Mouse (Mus musculus) liver, adult 2 months (tissue): ENCODE measurements at regions not wholly inside any gene's neighbourhood (a gene's known extent, or its start where the extent isn't known, plus 50 kb on each side); places are given as distances from the start of the nearest gene placed in this dataset.

Source experiments
- DNase-seq: peaks from one replicate; pipeline ENCODE4 v3.0.0-alpha.2; 2011; ENCODE audit warnings: low read depth, low spot score; ENCODE audit errors: extremely low read depth
- H3K27ac ChIP-seq: fragments of 200-500 bp; replicated peaks from 2 replicates; pipeline ENCODE4 v1.5.1; 2012; ENCODE audit warnings: low read depth, mild to moderate bottlenecking, control low read depth, inconsistent platforms, low read length; ENCODE audit not compliant: insufficient read depth
- H3K27me3 ChIP-seq: fragments of 200-500 bp; 2 replicates; pipeline ENCODE4 v1.6.1; 2012; ENCODE audit warnings: mild to moderate bottlenecking, moderate library complexity, low read length, inconsistent platforms; ENCODE audit not compliant: control insufficient read depth, insufficient read depth
- H3K36me3 ChIP-seq: fragments of 200-500 bp; 2 replicates; pipeline ENCODE4 v1.6.1; 2012; ENCODE audit warnings: low read length, inconsistent platforms; ENCODE audit not compliant: control insufficient read depth, insufficient read depth
- H3K4me1 ChIP-seq: fragments of 200-500 bp; 2 replicates; pipeline ENCODE4 v1.6.1; 2011; ENCODE audit warnings: low read length; ENCODE audit not compliant: control insufficient read depth, insufficient read depth
- H3K4me3 ChIP-seq: fragments of 200-500 bp; 2 replicates; pipeline ENCODE4 v1.5.1; 2011; ENCODE audit warnings: low read depth, mild to moderate bottlenecking, control low read depth, low read length, moderate library complexity; ENCODE audit not compliant: insufficient read depth
- H3K79me2 ChIP-seq: fragments of 200-500 bp; 2 replicates; pipeline ENCODE4 v1.6.1; 2012; ENCODE audit warnings: inconsistent platforms, mild to moderate bottlenecking, low read length, moderate library complexity; ENCODE audit not compliant: control insufficient read depth, insufficient read depth
- H3K9ac ChIP-seq: fragments of 200-500 bp; 2 replicates; pipeline ENCODE4 v1.6.1; 2012; ENCODE audit warnings: low read depth, mild to moderate bottlenecking, control low read depth, inconsistent platforms, low read length
- CTCF ChIP-seq: fragments of 200-500 bp; IDR thresholded peaks from 2 replicates; pipeline ENCODE4 v1.5.1; 2011; ENCODE audit warnings: low read depth, low read length, control low read depth
- POLR2A ChIP-seq: fragments of 200-500 bp; IDR thresholded peaks from 2 replicates; pipeline ENCODE4 v1.6.1; 2011; ENCODE audit warnings: low read length, control low read depth; ENCODE audit not compliant: insufficient read depth; ENCODE audit errors: extremely low read depth
- WGBS: fragments of 180-500 bp; shearing (Covaris S2); methylation state at CpG from one replicate; pipeline ENCODE4 v1.1.7; 2018; 5-methylcytosine and 5-hydroxymethylcytosine counted together

- H3K4me1 ChIP-seq, result no peaks in the 10 kb centered on the region; the same call in 1 of the 2 replicates
- H3K4me3 ChIP-seq, result no peak overlapping the region
- H3K27me3 ChIP-seq, result no peaks in the 10 kb centered on the region
- H3K79me2 ChIP-seq, result no peaks in the 10 kb centered on the region
- no peaks in the 10 kb centered on the region for H3K36me3 ChIP-seq
- DNase-seq, result no peak
- no peak for TF ChIP-seq CTCF
- TF ChIP-seq POLR2A, result no peak
- H3K9ac ChIP-seq, result no peak overlapping the region
- no peak overlapping the region for H3K27ac ChIP-seq
- WGBS, result 83% methylated on average over 4 of the region's 4 CpGs
These were observed 342.4 kb upstream of the Kirrel3 start for GRCm38 (mm10) chr9:34143131-34143795.

GRCm38 (mm10) chr9:34155240-34156019 is 330.3 kb upstream of the Kirrel3 start:
- WGBS, result 30% methylated on average over 11 of the region's 11 CpGs

GRCm38 (mm10) chr9:34156581-34156980 is 329.1 kb upstream of the Kirrel3 start:
- TF ChIP-seq CTCF, result no peak
- no peak for TF ChIP-seq POLR2A
- H3K79me2 ChIP-seq, result no peaks in the 10 kb centered on the region
- no peak overlapping the region for H3K4me3 ChIP-seq
- no peaks in the 10 kb centered on the region for H3K36me3 ChIP-seq
- no peak for DNase-seq
- WGBS, result 50% methylated on average over 3 of the region's 3 CpGs
- H3K27ac ChIP-seq, result no peak overlapping the region
- H3K4me1 ChIP-seq, result no peaks in the 10 kb centered on the region
- H3K27me3 ChIP-seq, result no peaks in the 10 kb centered on the region
- no peak overlapping the region for H3K9ac ChIP-seq

More at GRCm38 (mm10) chr9:34155240-34156019, 330.3 kb upstream of the Kirrel3 start:
- no peaks in the 10 kb centered on the region for H3K79me2 ChIP-seq
- H3K4me1 ChIP-seq, result no peaks in the 10 kb centered on the region
- H3K27ac ChIP-seq, result no peak overlapping the region
- TF ChIP-seq POLR2A, result no peak
- no peak for TF ChIP-seq CTCF
- no peak overlapping the region for H3K4me3 ChIP-seq
- H3K27me3 ChIP-seq, result no peaks in the 10 kb centered on the region
- no peaks in the 10 kb centered on the region for H3K36me3 ChIP-seq
- H3K9ac ChIP-seq, result no peak overlapping the region
- no peak for DNase-seq

- WGBS, result 49% methylated on average over 3 of the region's 3 CpGs
- Histone ChIP-seq H3K9ac (no peak overlapping the region), H3K36me3 (no peaks in the 10 kb centered on the region), H3K4me1 (no peaks in the 10 kb centered on the region), H3K27ac (no peak overlapping the region), H3K27me3 (no peaks in the 10 kb centered on the region), H3K4me3 (no peak overlapping the region), H3K79me2 (no peaks in the 10 kb centered on the region)
- no peak for DNase-seq
- TF ChIP-seq POLR2A (no peak), CTCF (no peak)
These were observed 324.6 kb upstream of the Kirrel3 start for GRCm38 (mm10) chr9:34161119-34161518.

- Histone ChIP-seq H3K9ac (no peak overlapping the region), H3K27ac (no peak overlapping the region), H3K27me3 (no peaks in the 10 kb centered on the region), H3K79me2 (no peaks in the 10 kb centered on the region), H3K36me3 (no peaks in the 10 kb centered on the region), H3K4me1 (no peaks in the 10 kb centered on the region), H3K4me3 (no peak overlapping the region)
- DNase-seq, result no peak
- TF ChIP-seq POLR2A (no peak), CTCF (no peak)
- WGBS, result 73% methylated on average over 4 of the region's 4 CpGs
These were observed 299.4 kb upstream of the Kirrel3 start for GRCm38 (mm10) chr9:34186314-34186713.

- TF ChIP-seq CTCF (no peak), POLR2A (no peak)
- no peaks in the 10 kb centered on the region for H3K79me2 ChIP-seq
- H3K4me3 ChIP-seq, result no peak overlapping the region
- H3K27ac ChIP-seq, result no peak overlapping the region
- H3K9ac ChIP-seq, result no peak overlapping the region
- no peaks in the 10 kb centered on the region for H3K27me3 ChIP-seq
- no peaks in the 10 kb centered on the region for H3K4me1 ChIP-seq
- no peak for DNase-seq
- H3K36me3 ChIP-seq, result no peaks in the 10 kb centered on the region
These were observed 293.2 kb upstream of the Kirrel3 start for GRCm38 (mm10) chr9:34192542-34192941.
